Mouse (Mus musculus): ENCODE measurements around the gene Cd40.

GRCm38 (mm10) chr2:165090650-165091049 lies 35.2 kb downstream of the Cd40 start, which contains the start of gene 1700025C18Rik:
- no peak for TF ChIP-seq CTCF (IDR thresholded peaks at IDR 0.05; ENCODE audit: low read depth)
- TF ChIP-seq EP300 (IDR thresholded peaks at IDR 0.05; ENCODE audit: low read depth) = no peak
